Mouse (Mus musculus): ENCODE data around the gene Nrbp1. TPM values are rescaled to one million over a fixed set of nuclear protein-coding genes. Genes with fewer than 3 reads are reported as not detected.
A peak's percentile ranks its signal among the peaks of the same experiment; 100 is the strongest.
"Not testable (repeated sequence)": the region's sequence is repeated elsewhere in the genome, so short reads cannot be mapped to it uniquely, and the experiment has no call there.

Gene Nrbp1
- polyA plus RNA-seq, 1 experiment from 2014 or later: 140 TPM

- Histone ChIP-seq H3K4me2 (ENCODE audit: low read depth, low read length) (peak overlapping the region; percentile 64), H3K4me3 (ENCODE audit: low read length) (peak overlapping the region; percentile 79), H3K36me3 (ENCODE audit: control insufficient read depth, insufficient read depth, low read length) (peaks cover 40% of the 10 kb centered on the region), H3K27ac (ENCODE audit: low read length) (peak overlapping the region; percentile 81), H3K9me3 (ENCODE audit: control insufficient read depth, low read length) (no peaks in the 10 kb centered on the region), H3K4me1 (ENCODE audit: control insufficient read depth, insufficient read depth, low read length) (peaks cover 4% of the 10 kb centered on the region; the same call in 1 of the 2 replicates), H3K27me3 (replicated peaks; ENCODE audit: control insufficient read depth, insufficient read depth, low read length) (no peaks in the 10 kb centered on the region), H3K9ac (ENCODE audit: low read depth, low read length) (peak overlapping the region; percentile 91)
- no peak for ATAC-seq
- WGBS: 86% methylated on average over 7 of the region's 7 CpGs
These were observed 37.7 kb upstream of the Nrbp1 start for GRCm38 (mm10) chr5:31202933-31203332.

GRCm38 (mm10) chr5:31203866-31204265 is 36.8 kb upstream of the Nrbp1 start:
- WGBS: 90% methylated on average over 2 of the region's 2 CpGs
- Histone ChIP-seq H3K27ac (ENCODE audit: low read length) (no peak overlapping the region), H3K4me1 (ENCODE audit: control insufficient read depth, insufficient read depth, low read length) (peaks cover 4% of the 10 kb centered on the region; the same call in 1 of the 2 replicates), H3K4me3 (ENCODE audit: low read length) (no peak overlapping the region), H3K27me3 (replicated peaks; ENCODE audit: control insufficient read depth, insufficient read depth, low read length) (no peaks in the 10 kb centered on the region), H3K36me3 (ENCODE audit: control insufficient read depth, insufficient read depth, low read length) (peaks cover 30% of the 10 kb centered on the region), H3K9me3 (ENCODE audit: control insufficient read depth, low read length) (no peaks in the 10 kb centered on the region), H3K9ac (ENCODE audit: low read depth, low read length) (no peak overlapping the region), H3K4me2 (ENCODE audit: low read depth, low read length) (no peak overlapping the region)
- ATAC-seq: no peak

- H3K9ac ChIP-seq (ENCODE audit: low read depth, low read length): no peak overlapping the region
- H3K4me3 ChIP-seq (ENCODE audit: low read length): no peak overlapping the region
- H3K4me1 ChIP-seq (ENCODE audit: control insufficient read depth, insufficient read depth, low read length): peaks cover 4% of the 10 kb centered on the region; the same call in 1 of the 2 replicates
- H3K9me3 ChIP-seq (ENCODE audit: control insufficient read depth, low read length): no peaks in the 10 kb centered on the region
- WGBS: 94% methylated on average over 6 of the region's 6 CpGs
- H3K27ac ChIP-seq (ENCODE audit: low read length): no peak overlapping the region
- no peaks in the 10 kb centered on the region for H3K27me3 ChIP-seq (replicated peaks; ENCODE audit: control insufficient read depth, insufficient read depth, low read length)
- ATAC-seq: no peak
- no peak overlapping the region for H3K4me2 ChIP-seq (ENCODE audit: low read depth, low read length)
- H3K36me3 ChIP-seq (ENCODE audit: control insufficient read depth, insufficient read depth, low read length): peaks cover 26% of the 10 kb centered on the region
These were observed 36.2 kb upstream of the Nrbp1 start for GRCm38 (mm10) chr5:31204421-31204820.

GRCm38 (mm10) chr5:31216554-31216953 is 24.1 kb upstream of the Nrbp1 start:
- not testable (repeated sequence) for H3K27ac ChIP-seq (ENCODE audit: low read length); H3K4me3 ChIP-seq (ENCODE audit: low read length); H3K4me1 ChIP-seq (ENCODE audit: control insufficient read depth, insufficient read depth, low read length); H3K9me3 ChIP-seq (ENCODE audit: control insufficient read depth, low read length); H3K4me2 ChIP-seq (ENCODE audit: low read depth, low read length); H3K36me3 ChIP-seq (ENCODE audit: control insufficient read depth, insufficient read depth, low read length); H3K27me3 ChIP-seq (replicated peaks; ENCODE audit: control insufficient read depth, insufficient read depth, low read length); ATAC-seq; H3K9ac ChIP-seq (ENCODE audit: low read depth, low read length)
- WGBS: 92% methylated on average over 6 of the region's 6 CpGs

- Histone ChIP-seq H3K36me3 (ENCODE audit: control insufficient read depth, insufficient read depth, low read length) (no peaks in the 10 kb centered on the region), H3K4me1 (ENCODE audit: control insufficient read depth, insufficient read depth, low read length) (peaks cover 10% of the 10 kb centered on the region), H3K27ac (ENCODE audit: low read length) (no peak overlapping the region), H3K9me3 (ENCODE audit: control insufficient read depth, low read length) (no peaks in the 10 kb centered on the region), H3K4me2 (ENCODE audit: low read depth, low read length) (no peak overlapping the region), H3K4me3 (ENCODE audit: low read length) (no peak overlapping the region), H3K27me3 (replicated peaks; ENCODE audit: control insufficient read depth, insufficient read depth, low read length) (no peaks in the 10 kb centered on the region), H3K9ac (ENCODE audit: low read depth, low read length) (no peak overlapping the region)
- ATAC-seq: no peak
- WGBS: 51% methylated on average over 6 of the region's 7 CpGs
These were observed 22.4 kb upstream of the Nrbp1 start for GRCm38 (mm10) chr5:31218294-31218693.

- Histone ChIP-seq H3K27me3 (replicated peaks; ENCODE audit: control insufficient read depth, insufficient read depth, low read length) (no peaks in the 10 kb centered on the region), H3K9ac (ENCODE audit: low read depth, low read length) (no peak overlapping the region), H3K4me1 (ENCODE audit: control insufficient read depth, insufficient read depth, low read length) (peaks cover 10% of the 10 kb centered on the region), H3K9me3 (ENCODE audit: control insufficient read depth, low read length) (no peaks in the 10 kb centered on the region), H3K4me3 (ENCODE audit: low read length) (peak overlapping the region; percentile 31), H3K36me3 (ENCODE audit: control insufficient read depth, insufficient read depth, low read length) (no peaks in the 10 kb centered on the region), H3K27ac (ENCODE audit: low read length) (no peak overlapping the region), H3K4me2 (ENCODE audit: low read depth, low read length) (peak overlapping the region; percentile 51)
- WGBS: 0% methylated on average over 2 of the region's 2 CpGs
- no peak for ATAC-seq
These were observed 21.6 kb upstream of the Nrbp1 start for GRCm38 (mm10) chr5:31219070-31219469.

GRCm38 (mm10) chr5:31219474-31219873 is 21.2 kb upstream of the Nrbp1 start:
- no peak for ATAC-seq
- H3K4me2 ChIP-seq (ENCODE audit: low read depth, low read length): peak overlapping the region; percentile 63
- WGBS: 1% methylated on average over 11 of the region's 11 CpGs
- H3K27ac ChIP-seq (ENCODE audit: low read length): peak overlapping the region; percentile 81
- no peaks in the 10 kb centered on the region for H3K27me3 ChIP-seq (replicated peaks; ENCODE audit: control insufficient read depth, insufficient read depth, low read length)
- H3K36me3 ChIP-seq (ENCODE audit: control insufficient read depth, insufficient read depth, low read length): no peaks in the 10 kb centered on the region
- H3K4me3 ChIP-seq (ENCODE audit: low read length): peak overlapping the region; percentile 76
- no peaks in the 10 kb centered on the region for H3K9me3 ChIP-seq (ENCODE audit: control insufficient read depth, low read length)
- H3K9ac ChIP-seq (ENCODE audit: low read depth, low read length): peak overlapping the region; percentile 82
- peaks cover 10% of the 10 kb centered on the region for H3K4me1 ChIP-seq (ENCODE audit: control insufficient read depth, insufficient read depth, low read length)

GRCm38 (mm10) chr5:31219911-31220447 is 20.7 kb upstream of the Nrbp1 start:
- Histone ChIP-seq H3K9ac (ENCODE audit: low read depth, low read length) (peak overlapping the region; percentile 82), H3K4me1 (ENCODE audit: control insufficient read depth, insufficient read depth, low read length) (peaks cover 10% of the 10 kb centered on the region), H3K27me3 (replicated peaks; ENCODE audit: control insufficient read depth, insufficient read depth, low read length) (no peaks in the 10 kb centered on the region), H3K9me3 (ENCODE audit: control insufficient read depth, low read length) (no peaks in the 10 kb centered on the region), H3K4me3 (ENCODE audit: low read length) (peak overlapping the region; percentile 76), H3K4me2 (ENCODE audit: low read depth, low read length) (peak overlapping the region; percentile 63), H3K36me3 (ENCODE audit: control insufficient read depth, insufficient read depth, low read length) (no peaks in the 10 kb centered on the region), H3K27ac (ENCODE audit: low read length) (peak overlapping the region; percentile 81)
- peak; percentile 78 for ATAC-seq
- WGBS: 0% methylated on average over 40 of the region's 40 CpGs

GRCm38 (mm10) chr5:31220448-31221303 is 20.0 kb upstream of the Nrbp1 start, which contains the start of gene Ppm1g:
TSS of gene Ppm1g (minus strand) at chr5:31220687.
- Histone ChIP-seq H3K4me1 (ENCODE audit: control insufficient read depth, insufficient read depth, low read length) (peaks cover 10% of the 10 kb centered on the region), H3K9ac (ENCODE audit: low read depth, low read length) (peak within 1 kb of the TSS; percentile 87), H3K9me3 (ENCODE audit: control insufficient read depth, low read length) (no peaks in the 10 kb centered on the region), H3K4me3 (ENCODE audit: low read length) (peak within 1 kb of the TSS; percentile 76), H3K36me3 (ENCODE audit: control insufficient read depth, insufficient read depth, low read length) (no peaks in the 10 kb centered on the region), H3K4me2 (ENCODE audit: low read depth, low read length) (peak within 1 kb of the TSS; percentile 93), H3K27ac (ENCODE audit: low read length) (peak within 1 kb of the TSS; percentile 89), H3K27me3 (replicated peaks; ENCODE audit: control insufficient read depth, insufficient read depth, low read length) (no peaks in the 10 kb centered on the region)
- under 1% methylated on average over 69 of the region's 70 CpGs for WGBS
- ATAC-seq: peak; percentile 97
